Mouse (Mus musculus): Measurements from ENCODE around the gene Zfp654. TPM values are rescaled to one million over a fixed set of nuclear protein-coding genes. Genes with fewer than 3 reads are reported as not detected.
"Not testable (repeated sequence)": the region's sequence is repeated elsewhere in the genome, so short reads cannot be mapped to it uniquely, and the experiment has no call there.

The Zfp654 gene
- polyA plus RNA-seq, 1 experiment from 2014 or later: 8.5 TPM

DNA sequence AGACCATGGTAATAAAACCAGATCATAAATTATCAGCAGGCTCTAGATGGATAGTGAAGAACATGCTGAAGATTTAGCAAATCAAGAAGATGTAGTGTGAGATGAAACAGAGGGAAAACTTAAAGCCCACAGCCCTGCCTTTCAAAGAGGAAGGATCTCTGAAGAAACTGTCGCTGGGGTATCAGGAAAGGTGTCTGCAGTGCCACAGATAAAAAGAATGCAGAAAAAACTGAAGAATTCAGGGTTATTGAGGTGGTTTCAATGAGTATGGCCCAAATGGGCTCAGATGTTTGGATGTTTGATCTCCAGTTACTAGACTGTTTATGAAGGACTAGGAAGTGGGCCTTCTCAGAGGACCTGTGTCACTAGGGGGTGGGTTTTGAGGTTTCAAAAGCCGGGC, 18.2 kb upstream of the Zfp654 start:
- no peaks in the 10 kb centered on the region for H3K27me3 ChIP-seq (ENCODE audit: control insufficient read depth, insufficient read depth, low read length)
- H3K9ac ChIP-seq (replicated peaks; ENCODE audit: low read depth, low read length): no peak overlapping the region
- 88% methylated on average over 2 of the region's 2 CpGs for WGBS
- no peaks in the 10 kb centered on the region for H3K36me3 ChIP-seq (ENCODE audit: control insufficient read depth, insufficient read depth, low read length)
- H3K4me2 ChIP-seq (ENCODE audit: low read depth, low read length): no peak overlapping the region
- H3K4me3 ChIP-seq (ENCODE audit: low read depth, low read length): no peak overlapping the region
- H3K4me1 ChIP-seq (ENCODE audit: control insufficient read depth, insufficient read depth, low read length): no peaks in the 10 kb centered on the region
- H3K27ac ChIP-seq (ENCODE audit: low read depth, low read length): no peak overlapping the region
- no peaks in the 10 kb centered on the region for H3K9me3 ChIP-seq (ENCODE audit: control insufficient read depth, low read length)
- ATAC-seq (ENCODE audit: low read depth): no peak

DNA sequence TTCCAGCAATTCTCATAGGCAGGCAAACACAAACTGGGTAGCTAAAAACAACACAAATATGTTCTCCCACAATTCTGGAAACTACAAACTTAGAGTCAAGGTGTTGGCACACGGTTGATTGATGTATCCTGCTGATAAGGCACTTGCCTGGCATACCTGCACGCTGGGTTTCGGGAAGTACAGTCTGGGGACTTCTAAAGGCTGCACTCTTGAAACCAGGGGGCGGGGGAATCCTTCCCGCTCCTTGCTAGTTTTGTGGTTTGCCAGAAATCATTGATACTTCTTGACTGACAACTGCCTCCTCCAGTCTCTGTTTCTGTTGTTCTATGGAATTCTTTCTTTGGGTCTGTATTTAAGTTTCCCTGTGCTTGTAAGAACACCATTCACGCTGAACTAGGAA, 17.2 kb upstream of the Zfp654 start:
- ATAC-seq (ENCODE audit: low read depth): no peak
- 79% methylated on average over 6 of the region's 6 CpGs for WGBS
- no peak overlapping the region for H3K4me3 ChIP-seq (ENCODE audit: low read depth, low read length)
- no peaks in the 10 kb centered on the region for H3K27me3 ChIP-seq (ENCODE audit: control insufficient read depth, insufficient read depth, low read length)
- no peak overlapping the region for H3K9ac ChIP-seq (replicated peaks; ENCODE audit: low read depth, low read length)
- H3K4me2 ChIP-seq (ENCODE audit: low read depth, low read length): no peak overlapping the region
- H3K36me3 ChIP-seq (ENCODE audit: control insufficient read depth, insufficient read depth, low read length): no peaks in the 10 kb centered on the region
- H3K4me1 ChIP-seq (ENCODE audit: control insufficient read depth, insufficient read depth, low read length): no peaks in the 10 kb centered on the region
- no peak overlapping the region for H3K27ac ChIP-seq (ENCODE audit: low read depth, low read length)
- no peaks in the 10 kb centered on the region for H3K9me3 ChIP-seq (ENCODE audit: control insufficient read depth, low read length)

DNA sequence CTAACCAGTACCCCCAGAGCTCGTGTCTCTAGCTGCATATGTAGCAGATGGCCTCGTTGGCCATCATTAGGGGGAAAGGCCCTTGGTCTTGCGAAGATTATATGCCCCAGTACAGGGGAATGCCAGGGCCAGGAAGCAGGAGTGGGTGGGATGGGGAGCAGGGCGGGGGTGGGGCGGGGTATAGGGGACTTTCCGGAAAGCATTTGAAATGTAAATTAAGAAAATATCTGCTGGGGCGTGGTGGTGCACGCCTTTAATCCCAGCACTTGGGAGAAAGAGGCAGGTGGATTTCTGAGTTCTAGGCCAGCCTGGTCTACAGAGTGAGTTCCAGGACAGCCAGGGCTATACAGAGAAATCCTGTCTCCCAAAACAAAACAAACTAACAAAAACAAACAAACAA, 14.4 kb upstream of the Zfp654 start:
- not testable (repeated sequence) for H3K4me3 ChIP-seq (ENCODE audit: low read depth, low read length); H3K27me3 ChIP-seq (ENCODE audit: control insufficient read depth, insufficient read depth, low read length); H3K36me3 ChIP-seq (ENCODE audit: control insufficient read depth, insufficient read depth, low read length); H3K27ac ChIP-seq (ENCODE audit: low read depth, low read length); H3K9ac ChIP-seq (replicated peaks; ENCODE audit: low read depth, low read length); H3K4me1 ChIP-seq (ENCODE audit: control insufficient read depth, insufficient read depth, low read length); ATAC-seq (ENCODE audit: low read depth); H3K9me3 ChIP-seq (ENCODE audit: control insufficient read depth, low read length); H3K4me2 ChIP-seq (ENCODE audit: low read depth, low read length)
- 93% methylated on average over 8 of the region's 8 CpGs for WGBS

DNA sequence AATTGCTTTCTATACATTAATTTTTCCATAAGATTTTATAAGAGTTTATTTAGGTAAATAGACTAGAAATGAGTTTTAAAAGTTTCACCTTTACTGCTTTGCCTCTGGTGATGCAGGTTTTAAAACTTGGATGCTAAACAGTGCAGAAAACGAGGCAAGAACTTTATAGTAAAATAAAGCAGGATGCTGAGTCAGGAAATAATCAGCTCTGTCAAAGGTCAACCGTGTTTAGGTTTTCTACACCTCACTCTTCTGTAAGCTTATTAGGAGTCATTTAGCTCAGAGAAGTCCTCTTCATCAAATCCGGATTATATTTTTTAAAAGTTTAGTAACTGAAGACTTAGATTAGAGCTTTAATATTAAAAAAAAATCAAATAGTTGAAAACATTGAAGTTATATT, 5.5 kb upstream of the Zfp654 start:
- H3K27me3 ChIP-seq (ENCODE audit: control insufficient read depth, insufficient read depth, low read length): no peaks in the 10 kb centered on the region; the same call in 1 of the 2 replicates
- no peak overlapping the region for H3K9ac ChIP-seq (replicated peaks; ENCODE audit: low read depth, low read length)
- no peak overlapping the region for H3K4me3 ChIP-seq (ENCODE audit: low read depth, low read length)
- ATAC-seq (ENCODE audit: low read depth): no peak
- no peak overlapping the region for H3K4me2 ChIP-seq (ENCODE audit: low read depth, low read length)
- no peaks in the 10 kb centered on the region for H3K9me3 ChIP-seq (ENCODE audit: control insufficient read depth, low read length)
- peaks cover 12% of the 10 kb centered on the region for H3K36me3 ChIP-seq (ENCODE audit: control insufficient read depth, insufficient read depth, low read length)
- no peak overlapping the region for H3K27ac ChIP-seq (ENCODE audit: low read depth, low read length)
- WGBS: 93% methylated on average over 3 of the region's 3 CpGs
- H3K4me1 ChIP-seq (ENCODE audit: control insufficient read depth, insufficient read depth, low read length): peaks cover 15% of the 10 kb centered on the region

DNA sequence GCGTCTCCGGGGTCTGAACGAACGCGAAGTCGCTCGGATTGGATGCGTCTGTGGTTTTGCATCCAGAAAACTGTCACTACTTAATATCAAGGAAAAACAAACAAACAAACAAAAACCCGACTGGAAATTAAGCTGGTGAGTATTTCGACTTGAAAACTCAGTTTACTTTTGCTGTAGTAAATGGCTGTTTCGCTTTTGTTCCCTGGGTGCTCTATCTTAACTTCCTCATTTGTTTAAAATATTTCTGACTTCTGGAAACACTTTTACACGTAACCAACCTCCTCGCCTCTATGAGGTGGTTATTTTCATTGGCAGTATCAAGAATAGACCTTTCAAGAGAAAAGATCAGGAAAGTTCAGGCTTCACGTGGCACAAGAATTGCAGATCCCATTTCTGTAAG, 1.4 kb upstream of the Zfp654 start:
- peak overlapping the region; percentile 95 for H3K4me3 ChIP-seq (ENCODE audit: low read depth, low read length)
- no peaks in the 10 kb centered on the region; the same call in 1 of the 2 replicates for H3K27me3 ChIP-seq (ENCODE audit: control insufficient read depth, insufficient read depth, low read length)
- peaks cover 22% of the 10 kb centered on the region for H3K4me1 ChIP-seq (ENCODE audit: control insufficient read depth, insufficient read depth, low read length)
- peaks cover 12% of the 10 kb centered on the region for H3K36me3 ChIP-seq (ENCODE audit: control insufficient read depth, insufficient read depth, low read length)
- H3K4me2 ChIP-seq (ENCODE audit: low read depth, low read length): peak overlapping the region; percentile 68
- no peak for ATAC-seq (ENCODE audit: low read depth)
- H3K9me3 ChIP-seq (ENCODE audit: control insufficient read depth, low read length): no peaks in the 10 kb centered on the region
- H3K27ac ChIP-seq (ENCODE audit: low read depth, low read length): no peak overlapping the region
- H3K9ac ChIP-seq (replicated peaks; ENCODE audit: low read depth, low read length): peak overlapping the region; percentile 81
- 9% methylated on average over 14 of the region's 14 CpGs for WGBS

DNA sequence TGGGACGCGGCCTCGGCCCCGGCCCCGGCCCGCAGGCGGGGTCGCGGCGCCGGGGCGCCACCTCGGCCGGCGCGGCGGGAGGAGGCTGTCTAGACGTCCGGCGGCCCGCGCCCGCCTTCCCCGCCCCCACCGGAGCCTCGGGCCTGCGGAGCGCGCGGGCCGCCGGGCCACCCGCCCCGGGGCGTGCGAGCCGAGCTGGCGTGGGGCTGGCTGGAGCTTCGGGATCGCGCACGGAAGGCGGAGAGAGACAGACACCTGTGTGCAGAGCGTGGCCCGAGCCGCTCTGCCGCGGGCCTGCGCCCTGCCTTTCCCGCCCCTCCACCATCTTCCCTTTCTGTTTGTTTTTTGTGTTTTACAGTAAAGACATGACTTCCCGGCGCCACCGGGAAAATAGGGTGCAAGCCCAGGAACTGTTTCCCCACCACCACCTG, 1.0 kb upstream of the Zfp654 start:
- Histone ChIP-seq H3K4me2 (ENCODE audit: low read depth, low read length) (peak overlapping the region; percentile 68), H3K36me3 (ENCODE audit: control insufficient read depth, insufficient read depth, low read length) (peaks cover 12% of the 10 kb centered on the region), H3K27me3 (ENCODE audit: control insufficient read depth, insufficient read depth, low read length) (no peaks in the 10 kb centered on the region; the same call in 1 of the 2 replicates), H3K4me3 (ENCODE audit: low read depth, low read length) (peak overlapping the region; percentile 95), H3K27ac (ENCODE audit: low read depth, low read length) (peak overlapping the region; percentile 97), H3K9ac (replicated peaks; ENCODE audit: low read depth, low read length) (peak overlapping the region; percentile 81), H3K4me1 (ENCODE audit: control insufficient read depth, insufficient read depth, low read length) (peaks cover 22% of the 10 kb centered on the region), H3K9me3 (ENCODE audit: control insufficient read depth, low read length) (no peaks in the 10 kb centered on the region)
- ATAC-seq (ENCODE audit: low read depth): peak; percentile 8
- 0% methylated on average over 35 of the region's 53 CpGs for WGBS

DNA sequence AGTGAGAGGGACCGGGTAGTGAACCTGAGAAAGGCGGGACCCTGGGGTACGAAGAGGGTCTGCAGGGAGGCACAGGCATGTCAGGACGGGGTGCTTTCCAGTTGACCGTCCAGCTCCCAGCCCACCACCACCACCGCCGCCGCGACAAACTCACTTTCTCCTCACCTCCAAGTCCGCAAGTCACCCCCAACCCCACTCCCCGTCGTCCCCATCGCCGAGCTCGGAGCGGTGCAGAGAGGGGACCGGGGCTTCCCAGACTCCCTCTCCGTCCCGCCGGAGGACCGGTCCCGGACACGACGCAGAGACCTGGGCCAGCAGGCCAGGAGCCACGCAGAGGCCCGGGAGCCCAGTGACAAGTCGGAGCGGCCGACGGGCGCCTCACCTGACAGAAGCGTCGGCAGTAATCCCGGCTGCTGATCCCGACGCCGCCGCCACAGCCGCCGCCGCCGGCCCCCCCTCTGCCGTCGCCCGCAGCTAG, 328 bp downstream of the Zfp654 start:
- Histone ChIP-seq H3K4me3 (ENCODE audit: low read depth, low read length) (peak overlapping the region; percentile 95), H3K4me1 (ENCODE audit: control insufficient read depth, insufficient read depth, low read length) (peaks cover 22% of the 10 kb centered on the region), H3K9me3 (ENCODE audit: control insufficient read depth, low read length) (no peaks in the 10 kb centered on the region), H3K27ac (ENCODE audit: low read depth, low read length) (peak overlapping the region; percentile 97), H3K36me3 (ENCODE audit: control insufficient read depth, insufficient read depth, low read length) (peaks cover 8% of the 10 kb centered on the region), H3K9ac (replicated peaks; ENCODE audit: low read depth, low read length) (peak overlapping the region; percentile 90), H3K27me3 (ENCODE audit: control insufficient read depth, insufficient read depth, low read length) (no peaks in the 10 kb centered on the region; the same call in 1 of the 2 replicates), H3K4me2 (ENCODE audit: low read depth, low read length) (peak overlapping the region; percentile 87)
- peak; percentile 57 for ATAC-seq (ENCODE audit: low read depth)
- WGBS: under 1% methylated on average over 26 of the region's 45 CpGs

DNA sequence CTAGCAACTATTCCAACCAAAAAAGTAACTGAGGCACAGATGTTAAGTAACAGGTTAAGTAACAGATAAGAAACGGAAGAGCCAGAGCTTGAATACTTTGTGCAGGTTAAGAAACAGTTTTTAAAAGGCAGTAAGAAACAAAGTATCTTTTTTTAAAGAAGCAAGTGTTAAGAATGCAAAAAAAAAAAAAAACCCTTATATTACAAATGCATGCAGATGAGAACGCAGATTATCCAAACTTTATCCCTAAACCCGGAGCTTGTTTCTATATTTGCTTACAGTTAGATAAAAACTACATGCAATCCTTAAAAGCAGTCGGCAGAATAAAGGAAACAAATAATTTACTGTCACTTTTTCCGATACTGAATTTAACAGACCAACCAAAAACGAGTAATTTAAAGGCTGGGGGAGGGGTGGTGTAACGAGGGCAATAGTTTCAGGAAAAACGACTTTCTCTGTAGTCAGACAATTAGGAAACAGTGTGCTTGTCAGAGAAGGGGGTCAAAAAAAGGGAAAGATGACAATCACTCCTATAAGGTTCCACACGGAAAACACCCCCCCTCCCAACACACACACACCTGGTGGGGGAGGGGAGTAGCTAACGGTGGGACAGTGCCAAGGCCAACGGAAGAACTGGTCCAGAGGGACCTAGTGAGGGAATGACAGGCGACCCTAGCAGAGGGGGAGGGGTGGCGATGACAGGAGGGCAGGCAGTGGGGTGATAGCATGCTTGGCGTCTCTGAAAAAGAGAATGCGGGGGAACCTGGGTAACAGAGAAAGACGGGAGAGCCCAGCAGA, 966 bp downstream of the Zfp654 start:
- ATAC-seq (ENCODE audit: low read depth): no peak

DNA sequence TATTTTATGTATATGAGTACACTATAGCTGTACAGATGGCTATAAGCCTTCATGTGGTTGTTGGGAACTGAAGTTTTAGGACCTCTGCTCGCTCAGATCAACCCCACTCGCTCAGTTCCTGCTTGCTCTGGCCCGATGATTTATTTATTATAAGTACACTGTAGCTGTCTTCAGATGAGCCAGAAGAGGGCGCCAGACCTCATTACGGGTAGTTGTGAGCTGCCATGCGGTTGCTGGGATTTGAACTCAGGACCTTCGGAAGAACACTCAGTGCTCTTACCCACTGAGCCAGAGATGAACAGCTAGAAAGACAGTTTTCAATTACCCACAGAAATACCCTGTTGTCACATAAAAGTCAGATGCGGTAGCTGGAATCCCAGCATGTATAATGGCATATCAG, 5.5 kb downstream of the Zfp654 start:
- 88% methylated on average over 8 of the region's 8 CpGs for WGBS

More for the DNA sequence above, 966 bp downstream of the Zfp654 start:
- H3K36me3 ChIP-seq (ENCODE audit: control insufficient read depth, insufficient read depth, low read length): peaks cover 2% of the 10 kb centered on the region; the same call in 1 of the 2 replicates
- H3K9me3 ChIP-seq (ENCODE audit: control insufficient read depth, low read length): no peaks in the 10 kb centered on the region
- peak overlapping the region; percentile 97 for H3K27ac ChIP-seq (ENCODE audit: low read depth, low read length)
- H3K4me3 ChIP-seq (ENCODE audit: low read depth, low read length): peak overlapping the region; percentile 95
- no peaks in the 10 kb centered on the region; the same call in 1 of the 2 replicates for H3K27me3 ChIP-seq (ENCODE audit: control insufficient read depth, insufficient read depth, low read length)
- peak overlapping the region; percentile 87 for H3K4me2 ChIP-seq (ENCODE audit: low read depth, low read length)
- 5% methylated on average over 16 of the region's 16 CpGs for WGBS
- peaks cover 22% of the 10 kb centered on the region for H3K4me1 ChIP-seq (ENCODE audit: control insufficient read depth, insufficient read depth, low read length)
- peak overlapping the region; percentile 90 for H3K9ac ChIP-seq (replicated peaks; ENCODE audit: low read depth, low read length)

More for the DNA sequence above, 5.5 kb downstream of the Zfp654 start:
- no peak overlapping the region for H3K4me2 ChIP-seq (ENCODE audit: low read depth, low read length)
- no peak overlapping the region for H3K9ac ChIP-seq (replicated peaks; ENCODE audit: low read depth, low read length)
- no peaks in the 10 kb centered on the region for H3K36me3 ChIP-seq (ENCODE audit: control insufficient read depth, insufficient read depth, low read length)
- no peak overlapping the region for H3K4me3 ChIP-seq (ENCODE audit: low read depth, low read length)
- H3K27me3 ChIP-seq (ENCODE audit: control insufficient read depth, insufficient read depth, low read length): no peaks in the 10 kb centered on the region
- H3K27ac ChIP-seq (ENCODE audit: low read depth, low read length): no peak overlapping the region
- H3K9me3 ChIP-seq (ENCODE audit: control insufficient read depth, low read length): no peaks in the 10 kb centered on the region
- no peak for ATAC-seq (ENCODE audit: low read depth)
- peaks cover 7% of the 10 kb centered on the region; the same call in 1 of the 2 replicates for H3K4me1 ChIP-seq (ENCODE audit: control insufficient read depth, insufficient read depth, low read length)

Measured in neural tube, embryonic 14.5 days (tissue).